Mouse (Mus musculus) frontal cortex, postnatal 25 days (tissue): ENCODE data around the gene Chic2.

Experiments used
- DNase-seq, 2 experiments: peaks; one replicate each; pipeline ENCODE4 v3.0.0; 2022; ENCODE audit warnings: low spot score in 2 of 2

Chic2 gene

GRCm38 (mm10) chr5:75044310-75044904 is at the start of gene Chic2:
TSS of gene Chic2 (minus strand) at chr5:75044774.
- DNase-seq: peak; percentile 43 to 63

DNA sequence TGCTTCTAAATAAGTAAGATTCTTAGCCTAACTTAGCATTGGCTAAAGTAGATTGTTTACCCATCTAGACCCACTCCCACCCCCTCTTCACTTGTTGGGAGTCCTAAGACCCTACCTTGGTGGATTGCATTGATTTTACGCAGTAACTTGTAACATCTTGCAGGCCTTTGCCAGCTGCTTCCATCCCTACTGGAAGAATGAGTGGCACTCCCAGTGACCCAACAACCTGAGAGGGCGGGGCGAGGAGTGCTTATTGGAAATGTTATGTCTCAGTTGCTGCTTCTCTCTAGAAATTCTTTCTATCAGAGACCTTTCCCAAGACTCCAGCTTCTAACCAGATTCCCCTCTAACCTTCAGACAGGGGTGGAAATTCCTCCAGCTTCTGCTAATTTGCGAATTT is 41.3 kb upstream of the Chic2 start:
- DNase-seq: no peak

GRCm38 (mm10) chr5:75085521-75085875 is 40.9 kb upstream of the Chic2 start:
- no peak for DNase-seq

GRCm38 (mm10) chr5:75084871-75085520 is 40.4 kb upstream of the Chic2 start:
- DNase-seq: no peak

DNA sequence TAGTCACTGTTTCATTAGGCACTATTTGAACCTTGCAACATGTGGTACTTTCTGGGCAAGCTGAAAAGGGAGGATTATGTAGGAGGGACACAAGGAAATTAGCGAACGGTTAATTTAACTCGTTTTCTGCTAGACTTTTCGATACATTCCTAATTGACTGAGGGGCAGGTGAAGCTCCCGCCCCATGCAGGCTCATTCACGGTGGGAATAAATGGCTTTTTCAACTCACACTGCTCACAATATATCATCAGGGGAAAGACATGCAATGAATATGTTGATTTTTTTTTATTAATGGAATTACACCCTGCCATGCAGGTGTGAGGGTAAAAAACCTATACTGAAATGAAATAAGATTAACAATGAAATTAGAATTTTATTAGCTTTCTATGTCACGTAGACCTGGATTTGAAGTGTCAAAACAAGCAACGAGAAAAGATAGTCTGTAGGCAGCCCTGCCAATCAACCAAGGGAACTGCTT is 39.9 kb upstream of the Chic2 start:
- no peak for DNase-seq

GRCm38 (mm10) chr5:75083591-75084392 is 39.2 kb upstream of the Chic2 start:
- no peak for DNase-seq

DNA sequence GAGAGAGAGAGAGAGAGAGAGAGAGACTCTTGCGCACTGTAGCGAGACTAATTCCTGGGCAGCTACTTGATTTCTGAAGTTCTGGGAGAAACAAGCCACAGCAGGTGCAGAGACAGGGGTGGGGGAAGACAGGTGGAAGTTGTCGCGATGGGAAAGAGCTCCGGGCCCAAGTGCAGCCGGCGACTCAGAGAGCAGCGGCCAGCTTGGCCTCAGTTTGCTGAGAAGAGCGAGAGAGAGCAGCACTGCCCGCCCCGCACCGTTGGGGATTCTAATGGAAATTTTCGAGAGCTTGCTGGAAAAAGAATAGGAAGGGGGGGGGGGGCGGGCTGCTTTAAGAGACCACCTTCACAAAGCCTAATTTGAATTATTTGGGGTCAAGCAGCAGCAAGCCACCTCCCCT is 38.5 kb upstream of the Chic2 start:
- no peak for DNase-seq

GRCm38 (mm10) chr5:75082439-75082838 is 37.9 kb upstream of the Chic2 start:
- DNase-seq: no peak

DNA sequence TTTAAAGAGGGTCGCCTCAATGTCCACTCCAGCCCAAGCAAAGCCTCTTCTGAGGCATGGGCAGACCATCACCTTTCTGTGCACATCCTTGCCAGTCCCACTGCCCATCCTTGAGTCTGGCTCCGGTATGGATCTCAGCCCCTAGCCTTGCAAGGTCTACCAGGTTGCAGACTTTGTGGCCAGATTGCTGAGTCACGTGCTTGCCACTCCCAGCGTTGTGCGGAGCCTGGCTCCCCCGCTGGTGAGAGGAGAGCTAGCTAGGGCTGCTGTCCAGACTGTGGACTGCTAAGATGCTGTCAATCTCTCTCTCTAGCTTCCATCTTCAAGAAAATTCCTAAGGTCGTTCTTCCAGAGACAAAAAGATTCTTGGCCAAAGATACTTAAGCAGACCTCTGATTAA is 35.0 kb upstream of the Chic2 start:
- no peak for DNase-seq

DNA sequence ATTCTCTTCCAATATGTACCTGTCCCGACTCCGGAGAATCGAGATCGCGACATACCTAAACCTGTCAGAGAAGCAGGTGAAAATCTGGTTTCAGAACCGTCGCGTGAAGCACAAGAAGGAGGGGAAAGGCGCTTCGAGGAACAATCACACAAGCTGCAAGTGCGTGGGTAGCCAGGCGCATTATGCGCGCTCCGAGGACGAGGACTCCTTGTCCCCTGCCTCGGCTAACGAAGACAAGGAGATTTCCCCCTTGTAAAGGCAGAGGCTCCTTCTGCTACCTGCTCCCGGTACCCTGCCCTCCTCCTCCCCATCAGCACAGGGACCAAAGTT is 32.4 kb upstream of the Chic2 start:
- DNase-seq: no peak

DNA sequence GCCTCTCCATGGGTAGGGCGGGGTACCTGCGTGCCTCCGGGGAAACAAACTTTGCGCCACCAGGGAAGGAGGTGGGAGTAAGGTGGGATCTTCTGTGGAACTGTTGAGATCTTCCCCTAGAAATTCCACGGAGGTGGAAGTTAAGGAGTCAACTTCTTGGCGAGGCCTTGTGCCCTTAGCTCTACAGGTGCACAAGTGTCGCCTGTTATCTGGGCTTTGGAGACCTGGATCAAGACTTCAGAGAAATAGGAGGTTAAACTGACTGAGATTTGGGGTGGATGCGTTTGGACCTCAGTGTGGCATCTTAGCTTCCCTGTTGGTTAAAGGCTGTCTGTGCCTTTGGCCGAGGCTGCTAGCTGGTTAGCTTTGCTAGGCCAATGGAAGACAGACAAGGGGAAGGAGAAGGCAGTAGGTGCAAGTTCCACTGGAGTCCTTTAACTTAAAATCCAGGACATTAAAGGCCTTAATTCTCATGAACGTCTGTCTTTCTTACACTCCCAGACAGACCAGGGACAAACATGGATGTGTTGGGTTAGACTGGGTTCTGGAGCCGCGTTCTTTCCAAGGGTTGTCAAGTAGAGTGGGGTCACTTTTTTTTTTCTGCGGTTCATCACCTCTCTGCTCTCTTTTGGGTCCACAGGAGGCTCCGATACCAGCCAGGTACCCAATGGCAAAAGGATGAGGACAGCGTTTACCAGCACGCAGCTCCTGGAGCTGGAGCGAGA is 31.9 kb upstream of the Chic2 start:
- DNase-seq: no peak

GRCm38 (mm10) chr5:75075383-75075941 is 30.9 kb upstream of the Chic2 start, which contains the start of gene Gsx2:
TSS of gene Gsx2 (plus strand) at chr5:75075601.
- no peak for DNase-seq

DNA sequence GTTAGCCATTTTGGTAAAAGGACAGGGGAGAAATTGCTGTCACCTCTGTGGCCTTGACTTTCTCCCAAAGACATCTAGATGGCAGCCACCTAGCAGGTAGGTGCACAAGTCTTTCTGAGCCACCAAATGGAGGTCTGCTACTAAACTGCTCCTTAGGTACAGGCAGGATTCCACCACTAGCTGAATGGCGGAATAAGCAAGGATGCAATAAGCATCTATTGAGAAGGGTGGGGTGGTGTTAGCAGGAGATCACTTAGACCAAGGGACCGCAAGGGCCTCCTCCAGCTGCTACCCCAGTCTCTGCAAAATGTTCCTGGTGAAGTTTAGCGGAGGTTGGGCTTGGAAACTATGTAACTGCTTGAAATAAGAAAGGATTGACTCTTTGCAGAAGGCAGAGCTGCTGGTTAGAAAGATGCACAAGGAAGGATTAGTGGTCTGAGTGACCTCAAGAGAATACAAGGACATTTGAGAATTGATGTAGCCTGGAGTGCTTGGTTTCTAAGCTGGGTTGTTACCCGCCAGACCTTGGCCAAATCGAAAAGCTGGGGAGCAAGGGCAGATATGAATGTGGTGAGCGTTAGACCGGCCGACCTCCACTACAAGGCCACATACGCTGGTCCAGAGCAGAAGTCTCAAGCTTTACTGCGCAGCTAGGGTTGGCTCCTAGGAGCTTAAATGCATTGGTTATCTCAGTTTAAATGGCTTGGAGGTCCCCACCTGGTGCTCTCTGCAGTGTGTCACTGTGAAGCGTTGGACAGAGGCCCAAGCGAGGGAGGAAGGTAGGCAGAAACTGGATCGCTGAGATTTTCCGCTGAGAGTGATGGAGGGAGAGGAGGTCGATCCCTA is 30.2 kb upstream of the Chic2 start:
- DNase-seq: no peak

DNA sequence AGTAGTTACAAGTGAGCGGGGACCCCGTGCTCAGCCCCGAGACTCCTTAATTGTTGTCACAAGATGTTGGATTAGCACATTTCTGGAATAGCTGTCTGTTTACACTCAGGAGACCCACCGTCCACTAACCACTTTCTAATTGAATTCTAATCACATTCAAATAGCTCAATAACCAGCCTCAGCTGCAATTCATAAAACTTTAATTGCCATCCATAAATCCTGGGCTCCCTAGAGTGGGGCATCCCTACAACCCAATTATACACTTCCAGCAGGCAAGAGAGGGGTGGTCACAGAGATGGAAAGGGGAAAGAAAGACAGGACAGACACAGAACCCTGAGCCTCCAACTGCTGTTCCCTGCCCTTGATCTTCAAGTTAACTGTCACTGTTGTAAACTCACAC is 29.6 kb upstream of the Chic2 start:
- no peak for DNase-seq

- DNase-seq: no peak
Observed at GRCm38 (mm10) chr5:75073684-75074083, 29.1 kb upstream of the Chic2 start.

GRCm38 (mm10) chr5:75073167-75073566 is 28.6 kb upstream of the Chic2 start:
- no peak for DNase-seq

GRCm38 (mm10) chr5:75072532-75072931 is 28.0 kb upstream of the Chic2 start:
- DNase-seq: no peak

DNA sequence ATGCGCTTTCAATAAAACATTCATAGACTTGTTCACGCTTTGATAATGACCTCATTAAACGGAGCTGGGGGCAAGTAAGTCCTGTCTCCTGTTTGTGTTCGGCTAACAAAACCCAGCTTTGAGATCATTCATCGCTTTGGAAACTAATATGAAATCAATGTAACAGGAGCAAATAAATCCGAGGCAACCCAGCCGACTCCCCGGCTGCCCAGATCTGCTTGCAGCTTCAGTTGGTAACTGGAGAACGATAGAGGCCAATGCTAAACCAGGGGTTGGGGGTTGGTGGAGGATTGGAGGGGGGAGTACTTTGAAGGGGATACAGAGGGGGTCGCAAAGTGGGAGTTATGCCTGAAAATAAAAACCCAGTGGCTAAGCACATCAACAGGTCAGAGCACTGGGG is 27.4 kb upstream of the Chic2 start:
- no peak for DNase-seq

DNA sequence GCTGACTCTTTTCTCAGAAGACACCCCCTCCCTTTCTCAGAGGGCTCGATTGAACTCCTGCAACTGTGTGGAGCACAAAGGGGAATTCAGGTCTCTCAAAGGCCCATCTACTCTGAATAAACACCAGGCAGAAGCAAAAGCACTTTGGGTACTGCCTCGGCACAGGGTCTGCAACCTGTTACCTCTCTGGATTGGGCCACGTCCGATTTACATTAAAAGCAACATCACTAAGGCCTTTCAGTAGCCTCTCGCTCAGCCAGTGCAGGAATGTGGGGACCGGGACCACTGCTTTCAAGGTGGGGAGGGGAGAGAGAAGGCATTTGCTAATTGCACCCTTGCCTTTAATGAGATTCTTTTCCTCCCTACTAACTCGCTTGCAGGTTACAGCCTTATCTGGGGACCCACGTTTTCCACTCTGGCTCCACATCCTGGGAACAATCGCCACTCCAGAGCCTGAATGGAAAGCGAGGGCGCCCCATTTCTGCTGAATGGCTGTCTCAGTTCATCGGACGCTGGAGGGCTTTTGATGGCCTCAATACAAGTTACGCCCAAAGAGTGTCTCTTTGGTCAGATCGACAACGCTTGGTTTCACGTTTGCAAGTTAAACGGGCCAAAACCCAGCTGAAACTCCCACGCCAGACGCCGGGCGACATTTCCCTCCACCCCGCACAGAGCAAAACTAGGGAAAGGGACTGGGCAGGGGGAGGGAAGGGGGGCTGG is 26.2 kb upstream of the Chic2 start:
- DNase-seq: no peak

- no peak for DNase-seq
Observed at GRCm38 (mm10) chr5:75070132-75070531, 25.6 kb upstream of the Chic2 start.
